Mouse (Mus musculus) lung, embryonic 15.5 days (tissue): ENCODE results near the gene Tmem176a. TPM values are rescaled to one million over a fixed set of nuclear protein-coding genes. Genes with fewer than 3 reads are reported as not detected.
"Not testable (repeated sequence)": the region's sequence is repeated elsewhere in the genome, so short reads cannot be mapped to it uniquely, and the experiment has no call there.

ENCODE experiments used
- ATAC-seq: fragments of 200-750 bp; cut with Nextera tagmentation; 2 replicates; pipeline ENCODE4 v1.8.0; 2017; ENCODE audit warnings: moderate number of reproducible peaks, borderline replicate concordance; ENCODE audit not compliant: low FRiP score, low TSS enrichment; ENCODE audit errors: extremely low read depth
- H3K27ac ChIP-seq: fragments of 300-500 bp; sonication (generic); 2 replicates; pipeline ENCODE4 v1.5.1; 2015; ENCODE audit warnings: moderate library complexity, mild to moderate bottlenecking, inconsistent platforms
- H3K27me3 ChIP-seq: fragments of 300-500 bp; sonication (generic); 2 replicates; pipeline ENCODE4 v1.6.1; 2015; ENCODE audit warnings: inconsistent platforms
- H3K36me3 ChIP-seq: fragments of 300-500 bp; sonication (generic); 2 replicates; pipeline ENCODE4 v1.6.1; 2015; ENCODE audit warnings: inconsistent platforms
- H3K4me1 ChIP-seq: fragments of 300-500 bp; sonication (generic); 2 replicates; pipeline ENCODE4 v1.6.1; 2015; ENCODE audit warnings: inconsistent platforms
- H3K4me2 ChIP-seq: fragments of 300-500 bp; sonication (generic); 2 replicates; pipeline ENCODE4 v1.6.1; 2015; ENCODE audit warnings: inconsistent platforms, mild to moderate bottlenecking, moderate library complexity
- H3K4me3 ChIP-seq: fragments of 300-500 bp; sonication (generic); 2 replicates; pipeline ENCODE4 v1.5.1; 2015; ENCODE audit warnings: mild to moderate bottlenecking, inconsistent platforms
- H3K9ac ChIP-seq: fragments of 300-500 bp; sonication (generic); 2 replicates; pipeline ENCODE4 v1.6.1; 2015; ENCODE audit warnings: inconsistent platforms
- H3K9me3 ChIP-seq: fragments of 300-500 bp; sonication (generic); 2 replicates; pipeline ENCODE4 v1.6.1; 2016; ENCODE audit warnings: inconsistent platforms
- WGBS: fragments of 180-500 bp; shearing (Covaris S2); methylation state at CpG from one replicate; pipeline ENCODE4 v1.1.7; 2015; 5-methylcytosine and 5-hydroxymethylcytosine counted together
- polyA plus RNA-seq: library from polyadenylated mRNA; unstranded; fragments of >200 nt; fragmentation: Nextera tagmentation; extraction: Ambion mirVana; gene quantifications from 2 replicates; pipeline ENCODE4 v1.2.1, GENCODE M21; 2015

The Tmem176a gene
- polyA plus RNA-seq, 1 experiment from 2014 or later = 226 TPM

- ATAC-seq, H3K4me1 ChIP-seq, H3K9me3 ChIP-seq, H3K4me3 ChIP-seq, H3K27me3 ChIP-seq, H3K9ac ChIP-seq, H3K27ac ChIP-seq, H3K36me3 ChIP-seq, H3K4me2 ChIP-seq: not testable (repeated sequence)
- WGBS = 53% methylated on average over 1 of the region's 1 CpGs
These were observed 25.7 kb downstream of the Tmem176a start for GRCm38 (mm10) chr6:48866355-48866950.

GRCm38 (mm10) chr6:48867158-48867557 lies 26.4 kb downstream of the Tmem176a start:
- Histone ChIP-seq H3K4me1 (no peaks in the 10 kb centered on the region), H3K27me3 (no peaks in the 10 kb centered on the region), H3K9ac (no peak overlapping the region), H3K9me3 (no peaks in the 10 kb centered on the region), H3K27ac (no peak overlapping the region), H3K4me2 (no peak overlapping the region), H3K4me3 (no peak overlapping the region), H3K36me3 (no peaks in the 10 kb centered on the region)
- ATAC-seq = no peak
- WGBS = 53% methylated on average over 4 of the region's 4 CpGs

GRCm38 (mm10) chr6:48869774-48870173 lies 29.1 kb downstream of the Tmem176a start:
- Histone ChIP-seq H3K4me2 (no peak overlapping the region), H3K27ac (no peak overlapping the region), H3K36me3 (no peaks in the 10 kb centered on the region), H3K9me3 (no peaks in the 10 kb centered on the region), H3K4me3 (no peak overlapping the region), H3K27me3 (no peaks in the 10 kb centered on the region), H3K4me1 (no peaks in the 10 kb centered on the region), H3K9ac (no peak overlapping the region)
- ATAC-seq = no peak
- WGBS = 58% methylated on average over 2 of the region's 2 CpGs

- H3K36me3 ChIP-seq = no peaks in the 10 kb centered on the region
- H3K4me3 ChIP-seq = no peak within 1 kb of the TSS
- no peaks in the 10 kb centered on the region for H3K9me3 ChIP-seq
- H3K4me2 ChIP-seq = no peak within 1 kb of the TSS
- ATAC-seq = no peak
- no peaks in the 10 kb centered on the region for H3K4me1 ChIP-seq
- WGBS = 66% methylated on average over 5 of the region's 5 CpGs
- no peaks in the 10 kb centered on the region for H3K27me3 ChIP-seq
- no peak within 1 kb of the TSS for H3K27ac ChIP-seq
- no peak within 1 kb of the TSS for H3K9ac ChIP-seq
These were observed 31.9 kb downstream of the Tmem176a start, which contains the start of gene Aoc1 for GRCm38 (mm10) chr6:48872596-48872995. Gene Aoc1 (plus strand): TSS chr6:48872896.

- Histone ChIP-seq H3K27ac (no peak overlapping the region), H3K4me1 (no peaks in the 10 kb centered on the region), H3K9me3 (no peaks in the 10 kb centered on the region), H3K36me3 (no peaks in the 10 kb centered on the region), H3K4me3 (no peak overlapping the region), H3K9ac (no peak overlapping the region), H3K27me3 (no peaks in the 10 kb centered on the region), H3K4me2 (no peak overlapping the region)
- ATAC-seq = no peak
- 77% methylated on average over 4 of the region's 4 CpGs for WGBS
These were observed 33.9 kb downstream of the Tmem176a start for GRCm38 (mm10) chr6:48874576-48874975.

GRCm38 (mm10) chr6:48875515-48875914 lies 34.8 kb downstream of the Tmem176a start:
- no peak overlapping the region for H3K9ac ChIP-seq
- H3K4me1 ChIP-seq = no peaks in the 10 kb centered on the region
- no peak for ATAC-seq
- H3K36me3 ChIP-seq = no peaks in the 10 kb centered on the region
- no peak overlapping the region for H3K4me3 ChIP-seq
- H3K27ac ChIP-seq = no peak overlapping the region
- no peak overlapping the region for H3K4me2 ChIP-seq
- no peaks in the 10 kb centered on the region for H3K9me3 ChIP-seq
- WGBS = 81% methylated on average over 6 of the region's 6 CpGs
- H3K27me3 ChIP-seq = no peaks in the 10 kb centered on the region

- Histone ChIP-seq H3K9ac (no peak overlapping the region), H3K27ac (no peak overlapping the region), H3K4me3 (no peak overlapping the region), H3K27me3 (no peaks in the 10 kb centered on the region), H3K9me3 (no peaks in the 10 kb centered on the region), H3K36me3 (no peaks in the 10 kb centered on the region), H3K4me1 (no peaks in the 10 kb centered on the region), H3K4me2 (no peak overlapping the region)
- no peak for ATAC-seq
- 64% methylated on average over 5 of the region's 5 CpGs for WGBS
These were observed 35.9 kb downstream of the Tmem176a start for GRCm38 (mm10) chr6:48876510-48877135.

- Histone ChIP-seq H3K36me3 (no peaks in the 10 kb centered on the region), H3K9ac (no peak overlapping the region), H3K4me3 (no peak overlapping the region), H3K4me1 (no peaks in the 10 kb centered on the region), H3K4me2 (no peak overlapping the region), H3K27ac (no peak overlapping the region), H3K27me3 (no peaks in the 10 kb centered on the region), H3K9me3 (no peaks in the 10 kb centered on the region)
- no peak for ATAC-seq
- WGBS = 63% methylated on average over 4 of the region's 4 CpGs
These were observed 53.5 kb downstream of the Tmem176a start for GRCm38 (mm10) chr6:48894203-48894602.

- no peak overlapping the region for H3K9ac ChIP-seq
- H3K27ac ChIP-seq = no peak overlapping the region
- no peak for ATAC-seq
- H3K27me3 ChIP-seq = no peaks in the 10 kb centered on the region
- no peak overlapping the region for H3K4me3 ChIP-seq
- no peaks in the 10 kb centered on the region for H3K36me3 ChIP-seq
- WGBS = 76% methylated on average over 8 of the region's 8 CpGs
- no peak overlapping the region for H3K4me2 ChIP-seq
- H3K4me1 ChIP-seq = no peaks in the 10 kb centered on the region
- H3K9me3 ChIP-seq = no peaks in the 10 kb centered on the region
These were observed 54.5 kb downstream of the Tmem176a start for GRCm38 (mm10) chr6:48894938-48895818.

GRCm38 (mm10) chr6:48895941-48896340 lies 55.2 kb downstream of the Tmem176a start:
- Histone ChIP-seq H3K36me3 (no peaks in the 10 kb centered on the region), H3K4me1 (no peaks in the 10 kb centered on the region), H3K4me3 (no peak overlapping the region), H3K9me3 (no peaks in the 10 kb centered on the region), H3K27ac (no peak overlapping the region), H3K9ac (no peak overlapping the region), H3K27me3 (no peaks in the 10 kb centered on the region), H3K4me2 (no peak overlapping the region)
- 80% methylated on average over 5 of the region's 5 CpGs for WGBS
- no peak for ATAC-seq
